Mouse (Mus musculus) intestine, embryonic 16.5 days (tissue): Measurements from ENCODE around the gene 1700029J07Rik. TPM values are rescaled to one million over a fixed set of nuclear protein-coding genes. Genes with fewer than 3 reads are reported as not detected.
A peak's percentile ranks its signal among the peaks of the same experiment; 100 is the strongest.

ENCODE experiments used
- ATAC-seq: fragments of 200-750 bp; cut with Nextera tagmentation; 2 replicates; pipeline ENCODE4 v1.8.0; 2017; ENCODE audit warnings: moderate TSS enrichment, moderate library complexity
- H3K27ac ChIP-seq: fragments of 300-500 bp; sonication (generic); 2 replicates; pipeline ENCODE4 v1.5.1; 2014; ENCODE audit warnings: mild to moderate bottlenecking, low read length
- H3K27me3 ChIP-seq: fragments of 300-500 bp; sonication (generic); replicated peaks from 2 replicates; pipeline ENCODE4 v1.6.1; 2014; ENCODE audit warnings: low read length, control low read depth, mixed read lengths; ENCODE audit not compliant: control insufficient read depth, insufficient read depth
- H3K36me3 ChIP-seq: fragments of 300-500 bp; sonication (generic); 2 replicates; pipeline ENCODE4 v1.6.1; 2014; ENCODE audit warnings: low read length, control low read depth; ENCODE audit not compliant: control insufficient read depth, insufficient read depth
- H3K4me1 ChIP-seq: fragments of 300-500 bp; sonication (generic); 2 replicates; pipeline ENCODE4 v1.6.1; 2014; ENCODE audit warnings: low read length, control low read depth, mixed read lengths; ENCODE audit not compliant: control insufficient read depth, insufficient read depth
- H3K4me2 ChIP-seq: fragments of 300-500 bp; sonication (generic); 2 replicates; pipeline ENCODE4 v1.6.1; 2014; ENCODE audit warnings: low read depth, low read length, control low read depth
- H3K4me3 ChIP-seq: fragments of 300-500 bp; sonication (generic); 2 replicates; pipeline ENCODE4 v1.5.1; 2014; ENCODE audit warnings: mild to moderate bottlenecking, low read length
- H3K9ac ChIP-seq: fragments of 300-500 bp; sonication (generic); 2 replicates; pipeline ENCODE4 v1.6.1; 2014; ENCODE audit warnings: low read depth, low read length
- H3K9me3 ChIP-seq: fragments of 300-500 bp; sonication (generic); 2 replicates; pipeline ENCODE4 v1.6.1; 2016; ENCODE audit warnings: low read length, control low read depth; ENCODE audit not compliant: control insufficient read depth
- WGBS: fragments of 180-500 bp; shearing (Covaris S2); extraction: QIAGEN DNeasy Blood & Tissue Kit; methylation state at CpG from one replicate; pipeline ENCODE4 v1.1.7; 2014; 5-methylcytosine and 5-hydroxymethylcytosine counted together
- polyA plus RNA-seq: library from polyadenylated mRNA; unstranded; fragments of >200 nt; fragmentation: Nextera tagmentation; extraction: Ambion mirVana; gene quantifications from 2 replicates; pipeline ENCODE4 v1.2.1, GENCODE M21; 2015

1700029J07Rik gene
- 2.2 and 2.4 TPM in 2 replicates for polyA plus RNA-seq

DNA sequence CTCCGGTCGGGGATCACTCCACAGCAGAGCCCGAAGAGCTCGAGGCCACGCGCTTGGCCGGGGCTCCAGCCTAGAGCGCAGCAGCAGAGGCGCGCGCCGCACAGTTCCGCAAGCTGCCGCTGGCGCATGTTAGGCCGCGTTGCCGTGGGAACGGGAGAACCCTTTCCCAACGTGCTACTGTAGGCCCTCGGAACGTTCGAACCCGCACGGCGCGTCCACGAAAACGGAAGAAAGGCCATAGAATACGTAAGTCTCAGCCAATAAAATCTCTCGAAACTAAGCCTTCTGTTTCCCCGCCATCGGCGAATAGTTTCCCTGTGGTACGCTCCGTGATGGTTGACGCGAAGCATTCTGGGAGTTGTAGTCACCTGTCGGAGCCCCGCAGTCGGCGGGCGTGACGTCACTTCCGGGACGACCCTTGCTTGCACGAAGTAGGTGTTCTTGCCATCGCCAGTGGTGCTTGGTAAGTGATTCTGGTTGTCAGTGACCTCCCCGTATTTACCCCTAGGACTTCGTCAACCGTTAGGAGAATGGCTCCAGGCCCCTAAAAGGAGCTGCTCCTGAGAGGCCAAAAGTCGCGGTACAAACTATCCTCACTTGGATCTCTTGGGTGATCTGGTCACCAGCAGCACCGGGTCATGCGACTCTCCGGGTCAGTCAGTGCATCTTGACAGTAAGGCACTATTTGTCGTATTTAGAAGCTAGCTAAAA lies at the start of gene 1700029J07Rik, which contains the start of gene Ufsp2:
Gene 1700029J07Rik, minus strand, starts transcription at position 127 of the 711 bp plus-strand sequence.
Gene Ufsp2, plus strand, starts transcription at position 403 of the 711 bp plus-strand sequence.
- H3K4me1 ChIP-seq = 0 out of 2 replicates have a peak, but pooled peaks cover 3% of the 10 kb centered on the region
- ATAC-seq = peak; percentile 98
- no peaks in the 10 kb centered on the region for H3K27me3 ChIP-seq
- 0 out of 2 replicates have a peak, but pooled peaks cover 3% of the 10 kb centered on the region for H3K9me3 ChIP-seq
- WGBS = under 1% methylated on average over 57 of the region's 57 CpGs
- peaks cover 3% of the 10 kb centered on the region; the same call in 1 of the 2 replicates for H3K36me3 ChIP-seq
- peak within 1 kb of the TSS; percentile 77 for H3K9ac ChIP-seq
- peak within 1 kb of the TSS; percentile 57 for H3K4me3 ChIP-seq
- peak within 1 kb of the TSS; percentile 80 for H3K27ac ChIP-seq
- H3K4me2 ChIP-seq = peak within 1 kb of the TSS; percentile 65

DNA sequence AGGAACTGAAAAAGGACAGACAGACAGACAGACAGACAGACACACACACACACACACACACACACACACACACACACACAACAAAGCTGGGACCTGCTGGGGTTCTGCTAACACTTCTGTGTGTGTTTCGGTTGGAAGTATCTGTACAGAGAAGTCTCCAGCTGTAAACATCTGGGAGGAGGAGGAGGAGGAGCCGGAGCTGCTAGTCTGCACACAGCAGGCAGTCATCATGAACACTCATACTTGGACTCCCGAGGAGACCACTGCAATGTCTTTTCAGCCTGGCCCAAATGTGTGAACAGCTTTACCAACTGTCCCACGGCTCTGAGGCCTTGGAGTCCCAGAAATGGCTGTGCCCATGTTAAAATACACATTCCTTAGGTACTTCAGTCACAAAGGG lies 49.3 kb upstream of the 1700029J07Rik start:
- no peaks in the 10 kb centered on the region for H3K9me3 ChIP-seq
- WGBS = 39% methylated on average over 4 of the region's 4 CpGs
- H3K4me3 ChIP-seq = no peak overlapping the region
- H3K4me1 ChIP-seq = no peaks in the 10 kb centered on the region
- H3K4me2 ChIP-seq = no peak overlapping the region
- H3K27me3 ChIP-seq = no peaks in the 10 kb centered on the region
- no peak for ATAC-seq
- no peak overlapping the region for H3K9ac ChIP-seq
- no peak overlapping the region for H3K27ac ChIP-seq
- H3K36me3 ChIP-seq = no peaks in the 10 kb centered on the region

DNA sequence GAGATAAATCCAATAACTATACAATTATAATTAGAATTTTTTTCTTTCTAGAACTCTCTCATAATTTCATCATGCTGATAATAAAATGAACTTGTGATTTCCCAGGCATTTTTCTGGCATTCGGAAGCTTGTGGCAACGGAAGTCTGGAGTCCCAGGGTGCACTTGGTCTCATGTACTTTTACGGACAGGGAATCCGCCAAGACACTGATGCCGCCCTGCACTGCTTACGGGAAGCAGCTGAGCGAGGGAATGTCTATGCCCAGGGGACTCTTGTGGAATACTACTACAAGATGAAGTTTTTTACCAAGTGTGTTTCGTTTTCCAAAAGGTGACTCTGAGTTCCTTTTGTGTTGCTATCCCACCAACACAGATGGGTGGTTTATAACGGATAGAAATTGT lies 47.7 kb upstream of the 1700029J07Rik start:
- Histone ChIP-seq H3K27ac (no peak overlapping the region), H3K9ac (no peak overlapping the region), H3K4me3 (no peak overlapping the region), H3K27me3 (no peaks in the 10 kb centered on the region), H3K4me1 (no peaks in the 10 kb centered on the region), H3K36me3 (no peaks in the 10 kb centered on the region), H3K9me3 (no peaks in the 10 kb centered on the region), H3K4me2 (no peak overlapping the region)
- no peak for ATAC-seq
- 94% methylated on average over 9 of the region's 9 CpGs for WGBS

DNA sequence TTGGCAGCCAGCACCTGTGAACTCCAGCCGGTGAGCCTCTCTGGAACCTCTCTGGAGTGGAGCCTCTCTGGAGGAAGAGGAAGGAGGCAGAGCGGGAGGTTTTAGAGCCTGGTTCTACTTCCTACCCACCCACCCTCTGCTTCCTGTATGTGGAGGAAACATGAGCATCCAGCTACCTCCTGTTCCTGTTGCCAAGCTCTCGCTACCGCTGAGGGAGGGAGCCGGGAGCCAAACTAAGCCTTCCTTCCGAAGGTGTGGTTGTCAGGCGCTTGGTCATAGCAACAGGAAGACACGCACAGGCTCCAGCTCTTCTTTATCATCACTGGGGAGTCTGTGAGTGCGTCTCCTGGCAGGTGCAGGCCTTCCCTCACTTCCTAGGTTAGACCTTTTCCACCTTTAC lies 47.2 kb upstream of the 1700029J07Rik start:
- WGBS = 82% methylated on average over 9 of the region's 9 CpGs
- no peak for ATAC-seq
- H3K4me2 ChIP-seq = no peak overlapping the region
- no peaks in the 10 kb centered on the region for H3K36me3 ChIP-seq
- H3K27me3 ChIP-seq = no peaks in the 10 kb centered on the region
- no peak overlapping the region for H3K27ac ChIP-seq
- no peaks in the 10 kb centered on the region for H3K4me1 ChIP-seq
- no peak overlapping the region for H3K9ac ChIP-seq
- no peak overlapping the region for H3K4me3 ChIP-seq
- H3K9me3 ChIP-seq = no peaks in the 10 kb centered on the region

DNA sequence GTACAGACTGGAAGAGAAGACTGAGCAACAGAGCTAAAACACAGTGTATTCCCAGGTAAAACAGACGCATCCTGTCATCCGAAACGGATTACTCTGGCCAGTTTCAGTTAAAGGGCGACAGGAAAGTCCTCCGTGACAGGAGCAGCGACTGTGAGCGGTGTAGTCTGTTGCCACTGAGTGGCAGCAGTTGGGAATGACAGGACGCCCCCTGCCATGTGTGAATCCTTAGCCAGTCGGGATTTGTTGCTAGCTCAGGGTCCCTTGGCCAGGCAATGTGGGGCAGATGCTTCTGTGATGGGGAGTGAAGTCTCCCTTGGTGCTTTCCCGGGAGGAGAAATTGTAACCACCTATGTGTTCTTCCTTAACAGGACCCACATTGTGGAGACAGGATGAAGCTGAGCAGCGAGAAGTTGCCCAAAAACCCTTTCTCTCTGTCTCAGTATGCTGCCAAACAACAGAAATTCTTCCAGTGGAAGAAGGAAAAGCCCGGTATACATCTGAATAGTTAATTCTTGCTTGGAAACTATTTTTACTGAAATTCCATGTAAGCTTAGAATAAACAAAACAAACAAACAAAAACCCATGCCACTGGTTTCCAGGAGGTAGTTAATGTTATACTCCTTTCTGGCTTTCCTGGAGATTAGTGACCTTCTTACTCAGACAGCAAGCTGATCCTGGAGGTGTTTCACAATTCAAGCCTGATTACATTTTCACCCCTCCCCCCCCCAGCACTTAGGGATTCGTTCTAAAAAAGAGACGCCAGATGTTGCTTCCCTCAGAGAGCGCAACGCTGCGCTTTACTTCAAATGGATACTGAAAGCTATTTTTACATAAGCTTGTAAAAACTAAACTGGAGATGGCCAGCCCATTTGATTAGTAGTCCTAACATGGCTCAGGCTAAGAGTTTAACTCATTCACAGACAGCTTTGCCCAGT lies 36.0 kb upstream of the 1700029J07Rik start:
- H3K9ac ChIP-seq = peak overlapping the region; percentile 20
- no peaks in the 10 kb centered on the region for H3K9me3 ChIP-seq
- peak overlapping the region; percentile 32 for H3K4me2 ChIP-seq
- peak overlapping the region; percentile 5; the same call in 1 of the 2 replicates for H3K4me3 ChIP-seq
- WGBS = 19% methylated on average over 17 of the region's 17 CpGs
- peaks cover 15% of the 10 kb centered on the region for H3K4me1 ChIP-seq
- H3K27ac ChIP-seq = peak overlapping the region; percentile 59
- ATAC-seq = no peak
- no peaks in the 10 kb centered on the region for H3K27me3 ChIP-seq
- no peaks in the 10 kb centered on the region for H3K36me3 ChIP-seq

DNA sequence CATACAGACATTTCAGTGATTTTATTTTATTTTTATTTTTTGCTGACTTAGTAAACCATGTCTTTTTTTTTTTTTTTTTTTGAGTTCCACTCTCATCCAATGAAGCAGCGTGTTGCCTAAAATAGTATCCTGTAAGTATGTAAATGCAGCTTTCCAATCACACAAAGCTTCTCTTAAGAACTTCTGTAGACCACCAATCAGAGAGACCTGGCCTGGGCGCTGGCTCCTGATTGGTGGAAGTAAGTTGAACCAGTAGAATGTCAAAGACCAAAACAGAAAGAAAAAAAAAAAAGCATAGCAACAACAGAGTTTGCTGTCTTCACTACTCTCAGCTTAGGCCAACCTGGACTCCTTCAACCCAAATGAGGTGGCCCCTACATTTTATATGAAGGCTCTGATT lies 35.3 kb upstream of the 1700029J07Rik start:
- no peaks in the 10 kb centered on the region for H3K36me3 ChIP-seq
- no peaks in the 10 kb centered on the region for H3K9me3 ChIP-seq
- peaks cover 18% of the 10 kb centered on the region for H3K4me1 ChIP-seq
- ATAC-seq = no peak
- H3K27ac ChIP-seq = no peak overlapping the region
- no peaks in the 10 kb centered on the region for H3K27me3 ChIP-seq
- H3K9ac ChIP-seq = peak overlapping the region; percentile 20; the same call in 1 of the 2 replicates
- peak overlapping the region; percentile 32 for H3K4me2 ChIP-seq
- 74% methylated on average over 2 of the region's 2 CpGs for WGBS
- H3K4me3 ChIP-seq = peak overlapping the region; percentile 5; the same call in 1 of the 2 replicates

DNA sequence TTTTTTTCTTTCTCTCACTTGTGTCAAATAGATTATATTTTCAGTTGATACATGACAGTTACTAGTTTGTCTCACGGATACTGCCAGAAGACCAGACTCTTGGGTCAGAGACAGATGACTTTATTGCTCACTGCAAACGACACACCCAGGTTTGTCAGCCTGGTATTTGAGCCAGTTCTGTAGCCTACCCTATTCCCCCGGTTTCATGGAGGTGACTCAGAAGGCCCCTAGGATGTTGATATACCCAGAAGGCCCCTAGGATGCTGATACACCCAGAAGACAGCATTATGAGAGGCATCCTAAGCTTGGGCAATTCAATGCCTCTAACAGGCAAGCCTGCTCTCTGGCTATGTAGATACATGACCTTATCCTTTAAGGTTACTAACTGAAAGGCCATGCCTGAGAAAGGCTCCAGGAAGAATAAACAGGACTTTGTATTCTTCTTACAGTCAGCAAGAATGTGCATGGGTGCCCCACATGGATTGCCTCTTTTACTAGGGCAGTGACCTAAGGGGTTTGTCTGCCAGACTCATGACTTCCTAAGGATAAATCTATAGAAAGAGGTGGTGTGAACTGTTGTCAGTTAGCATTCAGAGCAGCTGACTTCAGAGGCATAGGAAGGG lies 32.1 kb upstream of the 1700029J07Rik start:
- H3K27ac ChIP-seq = peak overlapping the region; percentile 58
- WGBS = 39% methylated on average over 3 of the region's 3 CpGs
- peak; percentile 86 for ATAC-seq
- H3K9ac ChIP-seq = no peak overlapping the region
- H3K4me1 ChIP-seq = peaks cover 18% of the 10 kb centered on the region
- H3K9me3 ChIP-seq = no peaks in the 10 kb centered on the region
- no peak overlapping the region for H3K4me3 ChIP-seq
- no peak overlapping the region; the same call in 1 of the 2 replicates for H3K4me2 ChIP-seq
- no peaks in the 10 kb centered on the region for H3K27me3 ChIP-seq
- no peaks in the 10 kb centered on the region for H3K36me3 ChIP-seq

DNA sequence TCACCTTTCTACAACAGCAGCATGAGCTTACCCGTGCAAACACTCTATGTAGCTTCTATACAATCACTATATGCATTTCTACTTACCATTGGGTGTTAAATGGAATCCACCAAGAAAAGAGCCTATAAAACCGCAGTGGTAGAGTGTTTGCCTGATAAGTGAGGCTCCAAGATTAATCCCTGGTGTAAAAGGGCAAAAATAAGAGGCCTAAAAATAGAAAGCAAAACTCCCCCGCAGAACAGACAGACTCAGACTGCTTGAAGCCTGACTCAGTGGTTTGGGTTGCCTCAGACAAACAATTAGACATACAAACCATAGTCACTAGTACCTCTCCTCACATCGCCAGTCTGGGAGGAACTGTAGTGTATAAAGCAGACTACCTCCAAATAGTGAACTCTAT lies 30.5 kb upstream of the 1700029J07Rik start, which contains the start of gene Ankrd37:
Gene Ankrd37, minus strand, starts transcription at position 112 of the 400 bp plus-strand sequence.
- 56% methylated on average over 4 of the region's 4 CpGs for WGBS
- Histone ChIP-seq H3K27ac (peak within 1 kb of the TSS; percentile 90), H3K9ac (peak within 1 kb of the TSS; percentile 40; the same call in 1 of the 2 replicates), H3K4me2 (peak within 1 kb of the TSS; percentile 34), H3K4me1 (peaks cover 9% of the 10 kb centered on the region), H3K27me3 (no peaks in the 10 kb centered on the region), H3K36me3 (no peaks in the 10 kb centered on the region), H3K9me3 (no peaks in the 10 kb centered on the region), H3K4me3 (peak within 1 kb of the TSS; percentile 26)
- ATAC-seq = 0 out of 2 replicates have a peak, but pooled peaks have one; percentile 5
